Mouse (Mus musculus) adipocyte (in vitro differentiated cells): ENCODE measurements around the gene Dnah9.

Source experiments
- DNase-seq: peaks from one replicate; pipeline ENCODE4 v3.0.0-alpha.2; 2016; ENCODE audit warnings: low spot score

The Dnah9 gene

GRCm38 (mm10) chr11:65794428-65795219 is 373.7 kb downstream of the Dnah9 start:
- DNase-seq = no peak

GRCm38 (mm10) chr11:65788154-65788553 is 380.2 kb downstream of the Dnah9 start, which contains the start of gene Map2k4:
Gene Map2k4, minus strand, starts transcription at chr11:65788297.
- peak; percentile 90 for DNase-seq

- DNase-seq = peak; percentile 31
These were observed 380.8 kb downstream of the Dnah9 start for GRCm38 (mm10) chr11:65787421-65788151.

- no peak for DNase-seq
These were observed 382.2 kb downstream of the Dnah9 start for GRCm38 (mm10) chr11:65786160-65786559.

GRCm38 (mm10) chr11:65781596-65781995 is 386.8 kb downstream of the Dnah9 start:
- DNase-seq = no peak
